Mouse (Mus musculus) MEL (cell line): Measurements from ENCODE around the gene Tmem30a. TPM values are rescaled to one million over a fixed set of nuclear protein-coding genes. Genes with fewer than 3 reads are reported as not detected.

ENCODE experiments used
- DNase-seq: peaks from one replicate; pipeline ENCODE4 v3.0.0; 2011; ENCODE audit warnings: low read depth, low spot score
- H3K27ac ChIP-seq: 2 replicates; pipeline ENCODE4 v1.5.1; 2012; ENCODE audit warnings: low read depth, mild to moderate bottlenecking, control low read depth, low read length, moderate library complexity; ENCODE audit not compliant: control insufficient read depth
- H3K27me3 ChIP-seq, 2 experiments: fragments of 150-350 bp in 1 of 2; sonication (generic) in 1 of 2; 2 replicates each; pipeline ENCODE4 v1.6.1; 2012; ENCODE audit warnings: low read length in 2 of 2, mild to moderate bottlenecking in 2 of 2, improper control_type of control experiment in 1 of 2, moderate library complexity in 1 of 2; ENCODE audit not compliant: insufficient read depth in 2 of 2, control insufficient read depth in 1 of 2
- H3K36me3 ChIP-seq, 2 experiments: 2 replicates each; pipeline ENCODE4 v1.6.1; 2012 to 2014; ENCODE audit warnings: low read length in 2 of 2, improper control_type of control experiment in 1 of 2, inconsistent platforms in 1 of 2, mild to moderate bottlenecking in 1 of 2; ENCODE audit not compliant: insufficient read depth in 2 of 2, control insufficient read depth in 1 of 2
- H3K4me1 ChIP-seq, 2 experiments: fragments of 150-350 bp in 1 of 2; sonication (generic) in 1 of 2; 2 replicates each; pipeline ENCODE4 v1.6.1; 2012; ENCODE audit warnings: low read length in 2 of 2, improper control_type of control experiment in 1 of 2, mild to moderate bottlenecking in 1 of 2; ENCODE audit not compliant: insufficient read depth in 2 of 2, control insufficient read depth in 1 of 2
- H3K4me3 ChIP-seq, 2 experiments: fragments of 150-350 bp in 1 of 2; sonication (generic) in 1 of 2; 2 replicates each; pipeline ENCODE4 v1.5.1; 2012; ENCODE audit warnings: low read depth in 2 of 2, low read length in 2 of 2, mild to moderate bottlenecking in 2 of 2, moderate library complexity in 2 of 2, control low read depth in 1 of 2, improper control_type of control experiment in 1 of 2; ENCODE audit not compliant: control insufficient read depth in 1 of 2, insufficient read depth in 1 of 2
- H3K79me2 ChIP-seq: 2 replicates; pipeline ENCODE4 v1.6.1; 2012; ENCODE audit warnings: mild to moderate bottlenecking, low read length, moderate library complexity; ENCODE audit not compliant: control insufficient read depth, poor library complexity, insufficient read depth
- H3K9ac ChIP-seq: 2 replicates; pipeline ENCODE4 v1.6.1; 2012; ENCODE audit warnings: low read depth, mild to moderate bottlenecking, control low read depth, low read length, moderate library complexity; ENCODE audit not compliant: control insufficient read depth, poor library complexity, severe bottlenecking
- H3K9me3 ChIP-seq: fragments of 150-350 bp; sonication (generic); replicated peaks from 2 replicates; pipeline ENCODE4 v1.6.1; 2012; ENCODE audit warnings: mild to moderate bottlenecking, low read length, improper control_type of control experiment, moderate library complexity; ENCODE audit not compliant: insufficient read depth
- BHLHE40 ChIP-seq: IDR thresholded peaks from 2 replicates; pipeline ENCODE4 v1.6.1; 2012; ENCODE audit warnings: low read depth, mild to moderate bottlenecking, inconsistent platforms, low read length, improper control_type of control experiment, borderline replicate concordance
- CHD1 ChIP-seq: IDR thresholded peaks from 2 replicates; pipeline ENCODE4 v1.6.1; 2012; ENCODE audit warnings: low read depth, mild to moderate bottlenecking, inconsistent platforms, low read length, improper control_type of control experiment
- CTCF ChIP-seq, 3 experiments: IDR thresholded peaks in 2 of 3; conservative IDR thresholded peaks in 1 of 3; 2 replicates each; pipeline ENCODE4 v1.5.1; 2011 to 2012; ENCODE audit warnings: low read length in 3 of 3, low read depth in 2 of 3, mild to moderate bottlenecking in 2 of 3, improper control_type of control experiment in 1 of 3, inconsistent platforms in 1 of 3, mixed read lengths in 1 of 3, moderate library complexity in 1 of 3; ENCODE audit not compliant: control insufficient read depth in 1 of 3, insufficient read depth in 1 of 3, poor library complexity in 1 of 3, severe bottlenecking in 1 of 3
- E2F4 ChIP-seq: IDR thresholded peaks from 2 replicates; pipeline ENCODE4 v1.6.1; 2011; ENCODE audit warnings: low read depth, low read length, improper control_type of control experiment, borderline replicate concordance
- EP300 ChIP-seq, 2 experiments: IDR thresholded peaks; 2 replicates each; pipeline ENCODE4 v1.6.1; 2011; ENCODE audit warnings: improper control_type of control experiment in 2 of 2, low read length in 2 of 2, low read depth in 1 of 2, mild to moderate bottlenecking in 1 of 2
- ETS1 ChIP-seq: IDR thresholded peaks from 2 replicates; pipeline ENCODE4 v1.6.1; 2012; ENCODE audit warnings: low read depth, mild to moderate bottlenecking, inconsistent platforms, low read length, improper control_type of control experiment, moderate library complexity
- GATA1 ChIP-seq: IDR thresholded peaks from 2 replicates; pipeline ENCODE4 v1.6.1; 2011; ENCODE audit warnings: low read depth, low read length, improper control_type of control experiment
- MAFK ChIP-seq: IDR thresholded peaks from 2 replicates; pipeline ENCODE4 v1.6.1; 2011; ENCODE audit warnings: low read depth, mild to moderate bottlenecking, low read length, improper control_type of control experiment, borderline replicate concordance
- MAX ChIP-seq: IDR thresholded peaks from 2 replicates; pipeline ENCODE4 v1.6.1; 2011; ENCODE audit warnings: low read length, improper control_type of control experiment
- MYB ChIP-seq: IDR thresholded peaks from 2 replicates; pipeline ENCODE4 v1.6.1; 2011; ENCODE audit warnings: mild to moderate bottlenecking, low read depth, low read length, improper control_type of control experiment
- MYC ChIP-seq: IDR thresholded peaks from 2 replicates; pipeline ENCODE4 v1.6.1; 2011; ENCODE audit warnings: low read depth, mild to moderate bottlenecking, low read length, improper control_type of control experiment, moderate library complexity
- NRF1 ChIP-seq: IDR thresholded peaks from 2 replicates; pipeline ENCODE4 v1.6.1; 2014; ENCODE audit warnings: low read depth, mild to moderate bottlenecking, inconsistent platforms, low read length, improper control_type of control experiment, moderate library complexity; ENCODE audit not compliant: poor library complexity, insufficient read depth, severe bottlenecking
- POLR2A ChIP-seq, 2 experiments: IDR thresholded peaks; 2 replicates each; pipeline ENCODE4 v1.6.1; 2011 to 2012; ENCODE audit warnings: low read length in 2 of 2, mild to moderate bottlenecking in 2 of 2, control low read depth in 1 of 2, improper control_type of control experiment in 1 of 2, low read depth in 1 of 2, moderate library complexity in 1 of 2; ENCODE audit not compliant: control insufficient read depth in 1 of 2, insufficient read depth in 1 of 2, poor library complexity in 1 of 2
- POLR2AphosphoS2 ChIP-seq: IDR thresholded peaks from 2 replicates; pipeline ENCODE4 v1.6.1; 2011; ENCODE audit warnings: low read length, improper control_type of control experiment
- POLR2AphosphoS5 ChIP-seq: IDR thresholded peaks from 2 replicates; pipeline ENCODE4 v1.6.1; 2012; ENCODE audit warnings: low read depth, borderline replicate concordance, mild to moderate bottlenecking, inconsistent platforms, low read length, moderate library complexity, mixed read lengths
- RCOR1 ChIP-seq: IDR thresholded peaks from 2 replicates; pipeline ENCODE4 v1.6.1; 2012; ENCODE audit warnings: low read depth, mild to moderate bottlenecking, inconsistent platforms, low read length, improper control_type of control experiment
- SIN3A ChIP-seq: IDR thresholded peaks from 2 replicates; pipeline ENCODE4 v1.6.1; 2012; ENCODE audit warnings: low read length, improper control_type of control experiment, inconsistent platforms
- SMC3 ChIP-seq: IDR thresholded peaks from 2 replicates; pipeline ENCODE4 v1.6.1; 2011; ENCODE audit warnings: low read depth, low read length, improper control_type of control experiment
- TAL1 ChIP-seq: IDR thresholded peaks from 2 replicates; pipeline ENCODE4 v1.6.1; 2012; ENCODE audit warnings: mild to moderate bottlenecking, inconsistent platforms, low read length, moderate library complexity, mixed read lengths
- TBP ChIP-seq: IDR thresholded peaks from 2 replicates; pipeline ENCODE4 v1.8.0; 2011; ENCODE audit warnings: low read depth, low read length, improper control_type of control experiment
- UBTF ChIP-seq: IDR thresholded peaks from 2 replicates; pipeline ENCODE4 v1.6.1; 2012; ENCODE audit warnings: low read depth, mild to moderate bottlenecking, inconsistent platforms, low read length, improper control_type of control experiment, moderate library complexity, borderline replicate concordance; ENCODE audit not compliant: insufficient read depth
- ZC3H11A ChIP-seq: IDR thresholded peaks from 2 replicates; pipeline ENCODE4 v1.6.1; 2012; ENCODE audit warnings: low read depth, mild to moderate bottlenecking, inconsistent platforms, low read length, improper control_type of control experiment
- ZMIZ1 ChIP-seq: IDR thresholded peaks from 2 replicates; pipeline ENCODE4 v1.6.1; 2012; ENCODE audit warnings: low read depth, mild to moderate bottlenecking, inconsistent platforms, low read length, improper control_type of control experiment, moderate library complexity
- ZNF384 ChIP-seq: IDR thresholded peaks from 2 replicates; pipeline ENCODE4 v1.6.1; 2012; ENCODE audit warnings: low read depth, mild to moderate bottlenecking, inconsistent platforms, low read length, improper control_type of control experiment
- polyA plus RNA-seq, 2 experiments: library from polyadenylated mRNA; stranded (reverse) in 1 of 2; unstranded in 1 of 2; fragments of >175 nt in 1 of 2; fragments of >200 nt in 1 of 2; gene quantifications; 2 replicates each; pipeline versions ENCODE4 v1.2.1 to v1.2.4; 2012; ENCODE audit warnings: low replicate concordance in 2 of 2, low read depth in 1 of 2; ENCODE audit not compliant: insufficient read length in 2 of 2, insufficient read depth in 1 of 2, missing spikeins in 1 of 2
- total RNA-seq: library from RNA; depleted of rRNA; stranded (reverse); fragments of 300-350 nt; gene quantifications from 2 replicates; pipeline ENCODE4 v1.2.3, GENCODE M21; 2012

Tmem30a gene
- total and polyA plus RNA-seq, 3 experiments = 19.3 to 25.8 TPM; not detected in 1

GRCm38 (mm10) chr9:79805426-79805825 is 12.1 kb upstream of the Tmem30a start:
- no peak overlapping the region for H3K4me3 ChIP-seq
- H3K9me3 ChIP-seq = no peaks in the 10 kb centered on the region
- no peak overlapping the region for H3K27ac ChIP-seq
- no peak for DNase-seq
- no peaks in the 10 kb centered on the region for H3K79me2 ChIP-seq
- H3K27me3 ChIP-seq = no peaks in the 10 kb centered on the region; a peak in 1 of 4 replicates
- TF ChIP-seq MAX (no peak), ETS1 (no peak), ZC3H11A (no peak)
- H3K4me1 ChIP-seq = peaks cover 3 to 11% of the 10 kb centered on the region in 2 experiments
- H3K36me3 ChIP-seq = peaks cover 0 to 21% of the 10 kb centered on the region in 2 experiments; a peak in 2 of 4 replicates
- no peak overlapping the region for H3K9ac ChIP-seq

DNA sequence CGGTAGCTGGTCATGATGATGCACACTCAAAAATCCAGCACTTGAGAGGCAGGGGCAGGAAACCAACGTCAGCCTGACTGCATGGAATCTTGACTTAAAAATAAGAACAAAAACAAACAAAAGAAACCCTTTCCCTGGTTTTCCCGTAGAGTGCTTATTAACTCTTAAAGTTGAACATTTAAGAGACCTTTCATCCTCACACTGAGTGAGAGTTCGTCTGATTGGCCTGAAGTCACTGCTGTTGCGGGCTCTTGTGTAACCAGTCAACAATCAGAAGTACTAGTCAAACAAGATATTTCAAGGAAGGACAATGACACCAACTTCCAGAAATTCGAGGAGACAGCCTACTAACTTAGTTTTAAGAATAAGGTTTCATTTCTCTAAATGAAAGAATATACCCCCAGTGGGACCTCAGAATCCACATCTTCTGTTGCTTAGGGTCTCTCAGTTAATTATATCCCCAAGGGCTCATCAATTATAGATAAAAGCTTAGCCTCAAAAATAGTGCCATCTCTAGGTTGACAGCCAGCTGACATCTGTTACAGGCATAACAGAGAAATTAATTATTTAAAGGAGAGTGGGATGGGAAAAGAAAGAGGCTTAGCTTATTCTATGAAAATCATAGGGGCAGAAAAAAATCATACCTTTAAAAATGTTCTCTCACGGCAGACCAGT is 3.3 kb upstream of the Tmem30a start:
- Histone ChIP-seq H3K9me3 (no peaks in the 10 kb centered on the region), H3K36me3 (peaks cover 0 to 18% of the 10 kb centered on the region in 2 experiments; a peak in 2 of 4 replicates), H3K4me1 (peaks cover 7% of the 10 kb centered on the region in 2 experiments), H3K27me3 (no peaks in the 10 kb centered on the region), H3K4me3 (no peak overlapping the region), H3K9ac (no peak overlapping the region), H3K79me2 (peaks cover 14% of the 10 kb centered on the region), H3K27ac (no peak overlapping the region)
- TF ChIP-seq TAL1 (no peak), ZMIZ1 (no peak), NRF1 (no peak)
- DNase-seq = no peak

DNA sequence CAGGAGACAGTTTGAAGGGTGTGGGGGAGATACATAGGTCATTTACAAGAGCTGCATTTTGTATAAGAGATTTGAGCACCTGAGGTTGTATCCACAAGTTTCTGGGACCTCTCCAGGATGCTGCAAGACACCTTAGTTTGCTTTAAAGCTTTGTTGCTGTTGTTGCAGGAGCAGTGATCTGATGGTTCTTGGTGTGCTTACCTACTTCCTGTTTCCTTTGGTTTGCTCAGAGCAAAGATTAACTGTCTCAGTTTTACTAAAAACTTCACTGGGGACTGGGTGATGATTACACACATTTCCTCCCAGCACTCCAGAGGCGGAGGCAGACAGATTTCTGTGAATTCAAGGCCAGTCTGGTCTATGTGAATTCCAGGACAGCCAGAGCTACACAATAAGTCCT is 1.8 kb upstream of the Tmem30a start:
- Histone ChIP-seq H3K4me3 (peak overlapping the region in 1 of 2 experiments; percentile 97; a peak in 2 of 4 replicates), H3K4me1 (peaks cover 9 to 10% of the 10 kb centered on the region in 2 experiments), H3K79me2 (peaks cover 23% of the 10 kb centered on the region), H3K9me3 (no peaks in the 10 kb centered on the region), H3K9ac (peak overlapping the region; percentile 40), H3K27ac (peak overlapping the region; percentile 61), H3K36me3 (peaks cover 0 to 30% of the 10 kb centered on the region in 2 experiments; a peak in 2 of 4 replicates), H3K27me3 (no peaks in the 10 kb centered on the region)
- DNase-seq = peak; percentile 72
- no peak for TF ChIP-seq MYB
- TF ChIP-seq TBP = peak; percentile 62
- no peak for TF ChIP-seq UBTF
- no peak for TF ChIP-seq MAX
- TF ChIP-seq MYC = no peak
- no peak for TF ChIP-seq TAL1
- TF ChIP-seq MAFK = no peak
- no peak; the same call in 1 of the 2 replicates for TF ChIP-seq RCOR1
- TF ChIP-seq E2F4 = no peak
- no peak for TF ChIP-seq POLR2AphosphoS5
- TF ChIP-seq ZNF384 = no peak
- TF ChIP-seq ETS1 = no peak; the same call in 1 of the 2 replicates
- no peak for TF ChIP-seq NRF1
- no peak for TF ChIP-seq POLR2AphosphoS2
- no peak for TF ChIP-seq CTCF (IDR thresholded peaks at IDR 0.05 in 2 of 3, conservative IDR thresholded peaks at IDR 0.05 in 1 of 3; ENCODE audit: control insufficient read depth in 1 of 3, insufficient read depth in 1 of 3, low read depth in 2 of 3, low read length in 3 of 3, poor library complexity in 1 of 3, severe bottlenecking in 1 of 3)
- TF ChIP-seq BHLHE40 = no peak
- TF ChIP-seq EP300 (IDR thresholded peaks at IDR 0.05; ENCODE audit: low read depth in 1 of 2, low read length in 2 of 2) = peak in 1 of 2 experiments; percentile 23; a peak in 1 of 4 replicates
- no peak for TF ChIP-seq CHD1
- TF ChIP-seq SIN3A = no peak; the same call in 1 of the 2 replicates
- peak; percentile 13; the same call in 1 of the 2 replicates for TF ChIP-seq GATA1
- TF ChIP-seq SMC3 = no peak
- peak in 1 of 2 experiments; percentile 46; a peak in 2 of 4 replicates for TF ChIP-seq POLR2A (IDR thresholded peaks at IDR 0.05; ENCODE audit: control insufficient read depth in 1 of 2, insufficient read depth in 1 of 2, low read depth in 1 of 2, low read length in 2 of 2, poor library complexity in 1 of 2)
